Mouse (Mus musculus): Measurements from ENCODE around the gene Fam98b. TPM values are rescaled to one million over a fixed set of nuclear protein-coding genes. Genes with fewer than 3 reads are reported as not detected.

The Fam98b gene
- 10 to 100 TPM; 20.4 to 21.9 TPM for total RNA-seq (2021)
- long read RNA-seq, experiment 1: 0 reads
- long read RNA-seq, experiment 2: 0 reads

DNA sequence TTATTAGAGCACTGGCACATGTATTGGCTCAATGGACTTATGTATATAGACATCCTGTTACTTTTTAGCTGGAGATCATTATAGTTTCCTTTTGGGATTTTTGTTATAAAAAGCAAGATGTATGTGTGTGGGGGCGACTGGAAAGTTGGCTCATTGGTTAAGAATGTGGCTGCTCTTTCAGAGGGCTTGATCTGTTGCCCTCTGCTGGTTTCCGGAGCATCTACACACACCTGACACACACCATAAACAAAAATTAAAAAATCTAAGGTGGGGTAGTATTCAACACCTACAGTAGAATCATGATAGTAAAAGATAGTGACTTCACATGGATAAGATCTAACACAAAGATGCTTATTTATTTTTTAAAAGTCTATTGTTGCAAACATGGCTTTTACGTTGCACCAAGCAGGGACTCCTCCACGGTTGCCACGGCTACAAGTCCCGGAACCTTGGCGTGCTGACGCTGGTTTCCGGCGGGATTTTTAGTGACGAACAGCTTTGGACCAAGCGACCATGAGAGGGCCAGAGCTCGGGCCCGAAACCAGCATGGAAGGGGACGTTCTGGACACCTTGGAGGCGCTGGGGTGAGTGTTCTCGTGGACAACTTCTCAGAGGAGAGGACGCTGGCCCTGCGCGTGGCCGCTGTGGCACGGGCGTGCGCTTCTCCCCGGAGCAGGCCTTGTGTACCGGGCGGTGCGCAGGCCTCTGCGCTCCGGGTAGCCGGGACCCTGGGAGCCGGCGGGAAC is at the start of gene Fam98b:
Fam98b (plus strand) TSS at position 485 of the 746 bp plus-strand sequence.
- DNase-seq: peak; percentile 90
- H3K4me3 ChIP-seq: peak within 1 kb of the TSS; percentile 97
- peak within 1 kb of the TSS; percentile 95 for H3K27ac ChIP-seq
- intact Hi-C loops (cut with DNase I): no loop called here
- TF ChIP-seq CTCF (IDR thresholded peaks at IDR 0.05): peak; percentile 62

- intact Hi-C loops (cut with DNase I): no loop called here
- TF ChIP-seq CTCF (IDR thresholded peaks at IDR 0.05): no peak
- no peak for DNase-seq
- no peak overlapping the region for H3K4me3 ChIP-seq
- H3K27ac ChIP-seq: no peak overlapping the region
Observed at GRCm38 (mm10) chr2:117200869-117201338, 48.6 kb upstream of the Fam98b start.

DNA sequence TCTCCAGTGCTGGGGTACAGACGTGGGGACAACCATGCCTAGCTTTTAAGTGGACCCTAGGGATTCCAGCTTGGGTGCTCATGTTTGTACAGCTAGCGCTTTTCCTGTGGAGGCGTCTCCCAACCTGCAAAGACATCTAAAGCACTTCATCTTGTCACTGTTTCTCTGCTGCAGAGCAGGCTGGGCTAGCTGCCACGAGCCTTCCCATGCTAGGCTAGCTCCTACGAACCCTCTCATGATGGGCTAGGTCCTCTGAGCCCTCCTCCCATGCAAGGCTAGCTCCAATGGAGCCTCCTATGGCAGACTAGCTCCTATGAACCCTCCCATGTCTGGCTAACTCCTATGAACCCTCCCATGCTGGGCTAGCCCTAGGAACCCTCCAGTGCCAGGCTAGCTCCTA is 46.2 kb upstream of the Fam98b start:
- intact Hi-C loops (cut with DNase I): no loop called here
- TF ChIP-seq CTCF (IDR thresholded peaks at IDR 0.05): no peak
- H3K4me3 ChIP-seq: no peak overlapping the region
- H3K27ac ChIP-seq: no peak overlapping the region
- DNase-seq: no peak

DNA sequence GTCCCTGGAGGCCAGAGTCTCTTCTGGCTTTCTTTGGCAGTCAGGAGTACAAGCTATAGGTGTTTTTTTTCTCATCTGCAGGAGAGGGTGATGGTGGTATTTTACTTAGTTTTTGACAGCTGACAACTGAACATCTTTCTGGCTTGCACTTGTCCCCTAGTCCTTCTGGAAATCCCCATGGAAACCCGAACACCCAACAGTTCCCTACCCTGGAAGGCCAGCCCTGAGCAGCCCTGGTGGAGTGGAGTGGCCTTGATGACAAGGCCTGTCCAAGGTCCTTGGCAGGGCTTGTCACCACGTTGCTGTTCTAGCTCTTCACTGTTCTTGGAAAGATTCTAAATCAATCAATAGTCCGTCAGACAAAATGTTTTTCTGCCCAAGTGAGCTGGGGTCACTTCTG is 45.0 kb upstream of the Fam98b start:
- no peak for TF ChIP-seq CTCF (IDR thresholded peaks at IDR 0.05)
- Histone ChIP-seq H3K4me3 (no peak overlapping the region), H3K27ac (no peak overlapping the region)
- intact Hi-C loops (cut with DNase I): no loop called here
- no peak for DNase-seq

DNA sequence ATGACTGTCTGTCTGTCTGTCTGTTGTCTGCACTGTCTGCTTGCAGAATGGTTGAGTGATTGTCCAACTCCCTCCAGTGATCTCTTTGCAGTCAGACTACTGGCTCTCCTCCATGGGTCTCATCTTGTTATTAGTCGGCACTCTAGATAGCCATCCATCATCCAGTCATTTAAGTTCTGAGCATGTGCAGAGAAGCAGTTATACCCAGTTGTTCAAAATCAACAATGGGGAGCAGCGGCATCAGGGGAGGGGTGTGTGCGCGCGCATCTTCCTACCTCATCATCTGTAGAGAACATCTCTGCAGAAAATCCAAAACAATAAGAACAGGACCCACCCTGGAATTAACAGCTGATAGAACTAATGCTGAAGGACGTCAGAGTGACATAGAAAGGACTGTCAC is 44.5 kb upstream of the Fam98b start:
- no peak for TF ChIP-seq CTCF (IDR thresholded peaks at IDR 0.05)
- Histone ChIP-seq H3K27ac (no peak overlapping the region), H3K4me3 (no peak overlapping the region)
- no peak for DNase-seq
- intact Hi-C loops (cut with DNase I): no loop called here

DNA sequence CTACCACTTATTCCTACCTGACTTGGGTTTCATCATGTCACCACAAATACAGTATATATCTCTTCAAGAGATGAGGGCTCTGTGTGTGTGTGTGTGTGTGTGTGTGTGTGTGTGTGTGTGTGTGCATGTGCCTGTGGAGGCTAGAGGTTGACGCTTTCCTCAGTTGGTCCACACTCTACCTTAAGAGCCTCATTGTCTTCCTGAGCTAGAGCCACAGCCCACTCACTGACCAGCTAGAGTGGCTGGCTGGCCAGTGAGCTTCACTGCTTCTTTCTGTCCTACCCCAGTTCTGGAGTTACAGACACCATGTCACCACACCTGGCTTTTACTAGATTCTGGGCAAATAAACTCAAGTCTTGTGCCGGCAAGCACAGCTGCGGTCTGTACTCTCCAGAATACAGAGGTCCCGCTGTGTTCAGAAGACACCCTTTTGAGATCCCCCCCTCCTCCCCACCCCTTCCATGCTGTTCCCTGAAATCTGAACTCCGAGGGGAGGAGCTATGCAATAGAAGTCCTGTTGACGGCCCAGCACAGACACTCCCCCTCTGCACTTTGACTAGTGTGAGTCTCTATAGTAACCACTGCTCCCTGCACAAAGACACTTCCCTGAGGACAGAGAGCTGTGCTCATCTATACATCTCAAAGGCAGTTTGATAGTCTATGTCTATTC is 39.0 kb upstream of the Fam98b start:
- peak; percentile 33 for DNase-seq
- Histone ChIP-seq H3K27ac (no peak overlapping the region), H3K4me3 (peak overlapping the region; percentile 55)
- no peak for TF ChIP-seq CTCF (IDR thresholded peaks at IDR 0.05)
- intact Hi-C loops (cut with DNase I): no loop called here

DNA sequence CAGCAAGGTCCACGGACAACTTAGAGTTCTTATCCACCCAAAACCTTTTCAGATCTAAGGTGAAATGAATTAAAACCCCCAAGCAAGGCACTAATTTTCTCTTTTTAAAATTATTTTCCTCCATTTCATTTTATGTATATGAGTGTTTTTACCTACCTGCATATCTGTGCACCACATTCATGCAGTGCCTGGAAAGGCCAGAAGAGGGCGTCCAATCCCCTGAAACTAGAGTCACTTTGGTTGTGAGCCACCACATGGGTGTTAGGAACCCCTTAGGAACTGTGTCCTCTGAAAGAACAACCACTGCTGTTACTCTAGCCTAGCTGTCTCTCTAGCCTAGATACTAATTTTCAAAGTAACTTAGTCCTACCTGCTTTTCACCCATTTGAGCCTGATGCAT is 33.4 kb upstream of the Fam98b start:
- DNase-seq: no peak
- intact Hi-C loops (cut with DNase I): no loop called here
- peak; percentile 34 for TF ChIP-seq CTCF (IDR thresholded peaks at IDR 0.05)
- H3K4me3 ChIP-seq: no peak overlapping the region
- H3K27ac ChIP-seq: no peak overlapping the region

DNA sequence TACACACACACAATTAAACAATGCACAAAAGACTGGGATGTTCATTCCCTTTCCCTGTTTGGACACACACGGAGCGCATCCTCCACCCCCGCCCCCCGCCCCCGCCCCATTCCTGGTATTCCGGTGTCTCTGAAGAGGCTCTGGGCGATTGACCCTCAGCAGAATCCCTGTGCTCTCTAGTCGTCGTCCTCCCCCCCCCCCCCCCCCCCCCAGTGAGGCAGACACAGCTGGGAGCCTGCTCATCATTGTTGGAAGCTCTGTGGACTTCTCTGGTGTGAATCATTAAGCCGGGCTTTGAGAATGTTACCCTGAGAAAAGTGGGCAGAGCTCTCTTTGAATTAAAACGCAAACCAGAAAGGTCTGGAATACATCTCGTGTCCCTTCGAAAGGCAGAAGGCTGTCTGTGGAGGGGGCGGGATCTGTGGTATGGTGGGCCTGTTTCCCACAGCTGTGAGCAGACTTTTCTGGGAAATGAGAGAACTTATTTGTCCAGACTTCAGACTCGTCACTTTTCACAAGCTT is 31.8 kb upstream of the Fam98b start:
- Histone ChIP-seq H3K27ac (no peak overlapping the region), H3K4me3 (no peak overlapping the region)
- DNase-seq: no peak
- intact Hi-C loops (cut with DNase I): no loop called here
- TF ChIP-seq CTCF (IDR thresholded peaks at IDR 0.05): no peak

DNA sequence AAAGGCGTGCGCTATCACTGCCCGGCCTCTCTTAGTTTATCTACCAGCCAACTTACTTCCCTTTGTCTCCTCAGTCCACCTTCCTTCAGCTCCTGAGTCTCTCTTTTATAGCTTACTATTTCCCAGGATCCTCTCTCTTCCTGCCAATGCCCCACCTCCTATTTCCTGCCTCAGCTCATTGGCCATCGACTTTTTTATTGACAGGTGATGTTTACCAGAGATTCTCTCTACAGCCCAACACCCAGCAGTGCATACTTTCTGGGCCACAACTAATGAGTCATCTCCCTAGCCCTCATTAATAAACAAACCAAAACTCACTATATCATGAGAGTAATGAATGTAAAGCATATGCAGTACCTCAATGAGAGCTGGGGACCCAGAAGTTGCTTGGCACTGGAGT is 30.0 kb upstream of the Fam98b start:
- H3K4me3 ChIP-seq: no peak overlapping the region
- TF ChIP-seq CTCF (IDR thresholded peaks at IDR 0.05): no peak
- no peak for DNase-seq
- intact Hi-C loops (cut with DNase I): no loop called here
- no peak overlapping the region for H3K27ac ChIP-seq

GRCm38 (mm10) chr2:117222651-117223050 is 26.9 kb upstream of the Fam98b start:
- Histone ChIP-seq H3K27ac (no peak overlapping the region), H3K4me3 (no peak overlapping the region)
- DNase-seq: no peak
- intact Hi-C loops (cut with DNase I): no loop called here
- TF ChIP-seq CTCF (IDR thresholded peaks at IDR 0.05): no peak

GRCm38 (mm10) chr2:117228601-117229125 is 20.9 kb upstream of the Fam98b start:
- Histone ChIP-seq H3K4me3 (no peak overlapping the region), H3K27ac (no peak overlapping the region; the same call in 1 of the 2 replicates)
- intact Hi-C loops (cut with DNase I): no loop called here
- no peak for TF ChIP-seq CTCF (IDR thresholded peaks at IDR 0.05)
- no peak for DNase-seq

- no peak for DNase-seq
- intact Hi-C loops (cut with DNase I): loop anchor here (2.0 kb wide), 1 partner anchor 329 kb away; no protein-coding TSS in a partner anchor
- Histone ChIP-seq H3K27ac (no peak overlapping the region), H3K4me3 (no peak overlapping the region)
- TF ChIP-seq CTCF (IDR thresholded peaks at IDR 0.05): no peak
Observed at GRCm38 (mm10) chr2:117230261-117230660, 19.3 kb upstream of the Fam98b start.

DNA sequence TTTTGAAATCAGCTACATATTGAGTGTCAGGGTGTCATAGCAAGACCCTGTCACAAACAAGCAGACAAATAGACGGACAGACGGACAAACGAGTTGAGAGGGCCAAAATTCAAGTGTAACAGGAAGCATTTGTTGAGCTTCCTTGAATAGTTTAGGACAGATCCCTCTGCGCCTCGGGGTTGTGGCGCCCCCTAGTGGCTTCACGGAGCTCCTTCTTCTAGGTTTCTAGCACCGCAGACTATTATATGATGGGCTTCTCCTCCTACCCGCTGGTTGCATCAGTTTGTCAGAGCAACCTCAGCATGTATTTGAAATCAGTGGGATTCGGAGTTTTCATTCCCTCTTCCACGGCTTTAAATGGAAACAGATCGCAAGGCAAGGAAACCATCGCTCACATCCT is 18.3 kb upstream of the Fam98b start:
- Histone ChIP-seq H3K27ac (no peak overlapping the region), H3K4me3 (no peak overlapping the region)
- DNase-seq: peak; percentile 88
- intact Hi-C loops (cut with DNase I): loop anchor here (2.0 kb wide), 1 partner anchor 330 kb away; no protein-coding TSS in a partner anchor
- peak; percentile 98 for TF ChIP-seq CTCF (IDR thresholded peaks at IDR 0.05)
